Mouse (Mus musculus): ENCODE measurements around the gene Tcta.
A peak's percentile ranks its signal among the peaks of the same experiment; 100 is the strongest.
"Not testable (repeated sequence)": the region's sequence is repeated elsewhere in the genome, so short reads cannot be mapped to it uniquely, and the experiment has no call there.

The Tcta gene

GRCm38 (mm10) chr9:108305629-108306520 lies at the start of gene Tcta, which contains the start of gene Rhoa:
Tcta (minus strand) TSS chr9:108306160.
Rhoa (plus strand) TSS chr9:108306129.
- DNase-seq (ENCODE audit: inconsistent ontology term), result peak; percentile 99

DNA sequence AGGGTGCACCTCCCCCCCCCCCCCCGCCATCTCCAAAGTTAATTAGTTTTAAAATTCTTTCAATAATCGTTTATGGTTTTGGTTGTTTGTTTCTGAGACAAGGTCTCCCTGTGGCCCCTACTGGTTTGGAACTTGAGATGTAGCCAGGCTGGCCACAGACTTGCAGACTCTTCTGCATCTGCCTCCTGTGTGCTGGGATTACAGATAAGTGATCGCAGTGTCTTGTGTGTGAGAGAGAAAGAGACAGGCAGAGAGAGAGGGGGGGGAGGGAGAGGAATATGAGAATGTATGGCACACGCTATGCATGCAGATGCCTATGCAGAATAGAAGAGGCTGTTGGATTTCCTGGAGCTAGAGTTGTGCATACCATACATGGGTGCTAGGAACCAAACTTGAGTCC lies 43.8 kb upstream of the Tcta start:
- DNase-seq (ENCODE audit: inconsistent ontology term), result no peak

DNA sequence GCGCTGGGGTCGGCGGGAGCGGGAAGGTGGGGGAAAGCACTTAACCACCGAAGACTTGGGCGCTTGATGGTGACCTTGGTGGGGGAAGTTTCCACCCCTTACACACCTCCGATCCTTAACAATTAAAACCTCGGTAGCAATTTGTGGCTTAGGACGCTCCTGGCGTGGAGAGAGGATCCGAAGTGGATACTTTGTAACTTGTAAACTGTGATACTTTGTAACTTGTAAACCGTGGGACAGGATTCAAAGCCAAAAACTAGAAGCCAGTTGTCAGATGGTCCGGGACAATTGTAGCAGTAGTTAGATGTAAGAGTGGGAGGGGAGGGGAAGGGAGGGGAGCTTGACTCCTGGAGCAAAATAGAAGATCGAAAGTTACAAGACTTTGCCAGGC lies 42.3 kb upstream of the Tcta start:
- DNase-seq (ENCODE audit: inconsistent ontology term), result no peak

GRCm38 (mm10) chr9:108347540-108348289 lies 41.8 kb upstream of the Tcta start, which contains the start of gene Usp4:
Usp4 (plus strand) TSS chr9:108347853.
- DNase-seq (ENCODE audit: inconsistent ontology term), result peak; percentile 96

- DNase-seq (ENCODE audit: inconsistent ontology term), result no peak
These were observed 41.1 kb upstream of the Tcta start for GRCm38 (mm10) chr9:108347024-108347423.

DNA sequence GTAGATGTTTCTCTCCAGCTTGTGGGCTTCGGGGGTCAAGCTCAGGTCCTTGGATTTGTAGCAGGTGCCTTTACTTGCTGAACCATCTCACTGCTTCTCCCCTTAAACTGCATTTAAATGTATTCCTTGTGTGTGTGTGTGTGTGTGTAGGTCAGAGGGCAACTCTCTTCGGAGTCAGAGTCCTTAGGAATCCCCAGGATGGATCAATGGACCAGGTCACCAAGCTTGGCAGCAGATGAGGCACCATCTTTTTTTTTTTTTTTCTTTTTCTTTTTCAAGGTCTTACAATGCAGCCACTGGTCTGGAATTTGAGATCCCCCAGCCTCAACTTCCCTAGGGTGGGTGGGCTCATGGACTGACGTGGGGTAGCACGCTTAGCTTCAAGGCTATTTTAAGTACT lies 38.5 kb upstream of the Tcta start:
- no peak for DNase-seq (ENCODE audit: inconsistent ontology term)

DNA sequence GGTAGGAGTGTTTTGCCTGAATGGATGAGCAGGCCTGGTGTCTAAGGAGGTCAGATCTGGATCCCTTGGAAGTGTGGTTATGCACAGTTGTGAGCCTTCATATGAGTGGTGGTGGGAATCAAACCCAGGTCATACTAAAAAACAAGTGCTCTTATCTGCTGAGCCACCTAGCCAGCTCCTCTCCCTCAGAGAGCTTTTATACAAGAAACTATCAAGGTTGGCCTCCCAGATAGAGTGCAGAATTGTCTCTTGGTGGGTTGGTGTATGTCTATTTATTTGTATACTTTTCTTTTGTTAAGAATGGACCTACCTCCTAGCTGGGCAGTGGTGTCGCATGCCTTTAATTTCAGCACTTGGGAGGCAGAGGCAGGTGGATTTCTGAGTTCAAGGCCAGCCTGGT lies 37.9 kb upstream of the Tcta start:
- DNase-seq (ENCODE audit: inconsistent ontology term), result no peak

- DNase-seq (ENCODE audit: inconsistent ontology term), result no peak
These were observed 37.4 kb upstream of the Tcta start for GRCm38 (mm10) chr9:108343331-108343730.

DNA sequence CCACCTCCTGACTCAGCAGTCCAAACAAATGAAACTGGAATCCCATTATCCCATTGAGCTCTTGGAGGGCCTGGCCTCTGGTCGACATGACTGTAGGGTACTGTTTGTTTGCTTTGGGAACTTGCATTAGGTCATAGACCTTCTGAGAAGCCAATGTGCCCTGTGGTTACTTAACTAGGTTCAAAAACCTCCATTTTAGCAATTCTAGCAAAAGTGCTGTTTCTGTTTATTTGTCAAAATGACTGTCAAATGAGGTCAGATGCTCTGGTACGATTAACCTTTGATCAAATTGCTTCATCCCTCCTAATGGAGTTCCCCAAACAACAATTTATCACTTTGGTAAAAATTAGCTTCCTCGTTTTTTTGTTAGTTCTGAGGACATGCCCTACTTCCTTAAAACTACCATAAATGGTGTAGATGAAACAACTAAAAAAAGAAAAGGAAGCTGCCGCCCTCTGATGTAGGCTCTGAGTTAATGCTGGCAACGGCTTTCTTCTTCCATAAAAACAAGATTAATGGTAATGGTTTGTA lies 36.4 kb upstream of the Tcta start:
- peak; percentile 71 for DNase-seq (ENCODE audit: inconsistent ontology term)

- peak; percentile 78 for DNase-seq (ENCODE audit: inconsistent ontology term)
These were observed 35.8 kb upstream of the Tcta start for GRCm38 (mm10) chr9:108341801-108342200.

GRCm38 (mm10) chr9:108341139-108341475 lies 35.1 kb upstream of the Tcta start:
- DNase-seq (ENCODE audit: inconsistent ontology term), result no peak

DNA sequence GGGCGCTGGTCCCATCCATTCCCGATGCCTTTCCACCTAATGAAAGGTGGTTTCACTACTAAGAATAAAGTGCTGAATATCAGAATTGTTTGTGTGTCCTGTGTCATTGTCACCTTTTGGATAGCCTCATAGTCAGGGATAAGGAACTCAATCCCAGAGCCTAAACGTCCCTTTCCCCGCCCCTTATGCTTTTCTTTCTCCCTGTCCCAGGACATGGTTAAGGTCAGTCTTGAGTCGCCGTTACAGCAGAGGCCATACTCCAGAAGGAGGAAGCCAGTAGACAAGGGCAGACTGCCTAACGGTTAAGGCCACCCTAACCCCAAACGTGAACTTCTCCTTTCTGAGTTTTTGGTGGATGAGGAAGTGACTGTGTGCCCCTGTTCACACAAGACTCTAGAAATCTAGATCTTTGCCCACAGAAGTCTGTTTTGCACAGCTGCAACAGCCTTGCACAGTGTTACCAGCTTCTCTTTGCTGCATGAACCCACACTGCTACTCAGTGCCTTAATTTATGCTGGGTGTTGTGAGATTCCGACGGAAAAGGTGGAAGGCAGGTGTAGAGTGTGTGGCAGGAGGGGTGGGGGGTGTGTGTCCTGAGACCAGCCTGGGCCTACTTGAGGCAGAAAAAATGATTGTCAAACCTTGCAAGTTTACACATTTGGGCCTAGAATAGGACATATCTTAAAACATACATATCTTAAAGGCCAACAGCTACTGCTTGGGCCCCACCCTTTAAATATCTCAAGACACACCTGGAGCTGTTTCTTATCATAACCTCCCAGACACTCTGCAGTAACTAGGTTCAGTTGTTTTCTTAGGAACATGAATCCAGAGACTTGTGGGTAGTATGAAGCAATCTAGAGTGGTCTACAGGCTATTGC lies 34.5 kb upstream of the Tcta start:
- DNase-seq (ENCODE audit: inconsistent ontology term), result no peak

GRCm38 (mm10) chr9:108339886-108340257 lies 33.9 kb upstream of the Tcta start:
- no peak for DNase-seq (ENCODE audit: inconsistent ontology term)

DNA sequence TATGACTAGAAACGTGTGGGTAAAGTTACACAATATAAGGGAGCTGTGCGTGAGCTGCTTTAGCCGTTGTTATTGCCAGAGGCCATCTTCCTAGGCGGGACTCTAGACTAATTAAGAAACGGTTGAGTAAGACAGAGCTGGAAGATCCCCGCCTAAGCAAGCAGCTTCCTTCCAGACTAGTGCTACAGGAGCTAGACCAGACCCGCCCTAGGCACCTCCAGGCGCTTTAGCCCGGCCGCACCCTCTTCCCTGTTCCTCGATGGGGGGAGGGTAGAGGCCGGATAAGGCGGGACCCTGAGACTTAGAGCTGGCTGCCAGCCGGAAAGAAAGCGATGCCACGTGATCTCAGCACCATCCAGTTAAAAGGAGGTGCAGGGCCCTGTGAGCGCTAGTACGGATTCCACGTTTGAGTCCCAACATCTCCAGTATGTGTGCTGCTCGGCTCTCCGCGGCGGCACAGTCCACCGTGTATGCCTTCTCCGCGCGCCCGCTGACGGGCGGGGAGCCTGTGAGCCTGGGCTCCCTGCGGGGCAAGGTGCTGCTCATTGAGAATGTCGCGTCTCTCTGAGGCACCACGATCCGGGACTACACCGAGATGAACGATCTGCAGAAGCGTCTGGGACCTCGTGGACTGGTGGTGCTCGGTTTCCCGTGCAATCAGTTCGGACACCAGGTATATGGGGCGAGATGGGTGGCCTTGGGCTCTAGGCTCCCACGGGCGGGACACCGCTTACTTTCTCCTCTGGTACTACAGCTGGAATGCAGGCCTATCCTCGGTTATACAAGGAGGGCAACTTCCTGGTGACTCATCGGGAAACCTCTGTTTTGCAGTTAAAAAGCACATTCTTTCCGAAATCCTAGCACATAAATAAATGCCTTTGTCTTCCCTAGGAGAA lies 33.2 kb upstream of the Tcta start, which contains the start of gene Gpx1:
Gpx1 (plus strand) TSS at position 18 of the 896 bp plus-strand sequence.
- peak; percentile 93 for DNase-seq (ENCODE audit: inconsistent ontology term)

DNA sequence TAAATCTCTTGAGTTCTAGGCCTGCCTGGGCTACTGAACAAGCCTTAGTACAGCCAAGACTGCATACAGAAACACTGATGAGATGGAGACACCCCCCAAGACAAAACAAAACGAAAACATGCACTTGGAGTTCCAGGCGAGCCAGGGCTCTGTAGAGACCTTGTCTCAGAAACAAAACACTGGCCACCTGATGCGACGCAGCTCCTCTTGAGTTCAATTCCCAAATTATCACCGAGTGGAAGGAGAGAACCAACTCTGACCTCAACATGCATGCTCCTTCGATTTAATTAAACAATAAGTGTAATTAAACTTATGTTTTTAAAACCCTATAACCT lies 32.6 kb upstream of the Tcta start:
- no peak for DNase-seq (ENCODE audit: inconsistent ontology term)

- DNase-seq (ENCODE audit: inconsistent ontology term), result no peak
These were observed 32.0 kb upstream of the Tcta start for GRCm38 (mm10) chr9:108337848-108338550.

DNA sequence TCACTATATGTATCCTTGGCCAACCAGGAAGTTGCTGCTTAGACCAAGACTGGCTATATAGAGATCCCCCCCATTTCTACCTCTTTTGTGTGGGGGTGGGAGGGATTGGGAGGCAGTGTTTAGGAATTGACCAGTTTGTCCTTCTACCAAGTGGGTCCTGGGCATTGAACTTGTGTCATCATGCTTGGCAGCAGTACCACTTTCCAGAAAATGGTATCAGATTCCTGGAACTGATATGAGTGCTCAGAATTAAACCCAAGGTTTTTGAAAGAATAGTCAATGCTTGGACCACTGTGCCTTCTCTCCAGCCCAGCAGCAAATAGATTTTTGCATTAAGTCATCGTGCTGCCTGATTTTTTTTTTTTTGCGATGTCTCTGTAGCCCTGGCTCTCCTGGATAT lies 19.9 kb upstream of the Tcta start:
- DNase-seq (ENCODE audit: inconsistent ontology term), result no peak

DNA sequence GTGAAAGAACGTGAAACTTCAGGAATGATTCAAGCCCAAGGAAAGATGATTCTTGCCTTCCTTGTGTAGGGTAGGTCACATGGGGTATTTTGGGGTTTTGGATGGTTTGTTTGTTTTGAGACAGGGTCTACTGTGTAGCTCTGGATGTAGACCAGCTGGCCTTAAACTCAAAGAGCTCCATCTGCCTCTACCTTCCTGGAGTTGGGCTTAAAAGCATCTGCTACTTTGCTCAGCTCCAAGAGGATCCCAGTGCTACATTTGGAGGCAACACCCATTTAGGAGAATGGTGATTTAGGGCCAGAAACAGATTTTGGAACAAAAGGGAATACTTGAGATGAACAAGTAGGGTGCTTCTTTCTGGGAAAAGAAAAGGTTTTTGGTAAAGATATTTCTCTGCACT lies 18.8 kb upstream of the Tcta start:
- DNase-seq (ENCODE audit: inconsistent ontology term), result no peak

GRCm38 (mm10) chr9:108322054-108322453 lies 16.1 kb upstream of the Tcta start:
- DNase-seq (ENCODE audit: inconsistent ontology term), result not testable (repeated sequence)

GRCm38 (mm10) chr9:108318462-108318861 lies 12.5 kb upstream of the Tcta start:
- peak; percentile 58 for DNase-seq (ENCODE audit: inconsistent ontology term)

All from Muller cell, postnatal 12 days (primary cell).